Mouse (Mus musculus) macrophage (primary cell): ENCODE data around the gene Foxo6. TPM values are rescaled to one million over a fixed set of nuclear protein-coding genes. Genes with fewer than 3 reads are reported as not detected.

ENCODE experiments used
- H3K27ac ChIP-seq: fragments of 350-480 bp; formaldehyde crosslinking; 2 replicates; pipeline ENCODE4 v1.9.0; 2021
- H3K36me3 ChIP-seq: fragments of 350-480 bp; formaldehyde crosslinking; 2 replicates; pipeline ENCODE4 v1.9.0; 2021; ENCODE audit errors: inconsistent target
- H3K4me3 ChIP-seq: fragments of 350-480 bp; formaldehyde crosslinking; 2 replicates; pipeline ENCODE4 v1.9.0; 2021; ENCODE audit errors: inconsistent target
- H3K79me2 ChIP-seq: fragments of 350-480 bp; formaldehyde crosslinking; 2 replicates; pipeline ENCODE4 v1.9.0; 2021; ENCODE audit errors: inconsistent target
- WGBS: methylation state at CpG from one replicate; pipeline ENCODE4 v1.1.7; 2026; ENCODE audit warnings: inconsistent platforms; ENCODE audit not compliant: missing documents; 5-methylcytosine and 5-hydroxymethylcytosine counted together
- polyA plus RNA-seq: library from polyadenylated mRNA; stranded (reverse); fragments of 250-400 nt; gene quantifications from 3 replicates; pipeline ENCODE4 v1.2.4, GENCODE M21; 2018; ENCODE audit warnings: inconsistent platforms

Foxo6 gene
- polyA plus RNA-seq, 1 experiment from 2014 or later, result not detected

DNA sequence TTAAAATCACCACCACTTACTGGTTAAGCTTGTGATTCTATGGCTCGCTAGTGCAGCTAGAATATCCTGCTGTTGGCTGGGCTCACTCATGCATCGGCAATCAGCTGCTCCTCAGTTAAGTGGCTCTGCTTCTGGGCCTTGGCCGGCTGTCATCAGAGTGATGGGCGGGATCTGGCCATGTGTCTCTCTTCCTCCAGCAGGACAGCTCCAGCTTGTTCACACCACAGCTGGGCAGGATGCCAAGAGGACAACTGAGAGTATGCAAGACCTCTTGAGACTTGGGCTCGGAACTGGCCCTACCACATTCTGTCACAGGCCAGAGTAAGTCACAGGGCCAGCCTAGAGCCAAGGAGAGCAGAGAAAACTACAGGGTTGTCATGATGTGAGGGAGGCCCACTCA, 39.7 kb downstream of the Foxo6 start:
- WGBS, result 57% methylated on average over 5 of the region's 5 CpGs
- H3K4me3 ChIP-seq, result no peak overlapping the region
- no peak overlapping the region for H3K27ac ChIP-seq
- H3K79me2 ChIP-seq, result no peaks in the 10 kb centered on the region
- H3K36me3 ChIP-seq, result no peaks in the 10 kb centered on the region

DNA sequence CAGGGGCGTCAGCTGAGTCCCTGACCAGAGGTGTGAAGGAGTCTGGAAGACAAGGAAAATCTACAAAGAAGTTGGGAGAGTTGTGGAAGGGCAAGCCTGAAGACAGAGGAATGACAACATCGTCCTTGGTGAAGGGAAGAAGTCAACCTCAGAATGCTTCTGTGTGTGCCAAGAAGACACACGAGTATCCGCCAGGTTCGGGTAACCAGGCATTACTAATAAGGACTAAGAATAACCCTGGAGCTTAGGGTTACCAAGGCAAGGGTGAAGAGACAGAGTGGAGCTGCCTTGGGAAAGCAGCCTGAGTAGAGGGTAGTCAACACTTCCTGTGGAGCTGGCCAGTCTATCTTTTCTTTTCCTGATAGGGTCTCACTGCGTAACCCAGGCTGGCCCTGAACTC, 41.1 kb downstream of the Foxo6 start:
- Histone ChIP-seq H3K4me3 (no peak overlapping the region), H3K36me3 (no peaks in the 10 kb centered on the region), H3K27ac (no peak overlapping the region), H3K79me2 (no peaks in the 10 kb centered on the region)
- 93% methylated on average over 6 of the region's 6 CpGs for WGBS

DNA sequence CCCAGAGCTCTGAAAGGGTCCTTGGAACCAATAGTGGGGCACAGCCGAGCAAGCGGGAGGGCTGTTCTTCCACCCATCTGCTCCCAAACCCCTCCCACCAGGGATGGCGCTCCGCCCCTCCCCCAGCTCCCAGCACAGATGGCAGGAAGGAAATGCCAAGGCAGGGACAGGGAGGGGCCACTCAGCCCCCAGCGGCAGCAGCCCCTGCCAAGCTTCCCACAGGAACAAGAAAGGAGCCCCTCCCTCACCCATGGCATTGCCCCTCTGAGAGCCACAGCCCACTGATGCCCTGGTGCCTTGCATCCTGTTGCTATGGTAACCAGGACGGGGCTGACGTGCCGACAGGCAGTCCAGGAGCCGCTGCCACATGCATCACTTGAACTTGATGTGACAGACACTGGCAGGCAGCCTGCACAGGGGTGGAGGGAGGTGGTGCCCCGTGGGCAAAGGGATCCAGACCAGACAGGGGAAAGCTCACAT, 44.3 kb downstream of the Foxo6 start:
- no peaks in the 10 kb centered on the region for H3K36me3 ChIP-seq
- WGBS, result 3% methylated on average over 10 of the region's 10 CpGs
- H3K79me2 ChIP-seq, result no peaks in the 10 kb centered on the region
- H3K27ac ChIP-seq, result no peak overlapping the region
- H3K4me3 ChIP-seq, result no peak overlapping the region

DNA sequence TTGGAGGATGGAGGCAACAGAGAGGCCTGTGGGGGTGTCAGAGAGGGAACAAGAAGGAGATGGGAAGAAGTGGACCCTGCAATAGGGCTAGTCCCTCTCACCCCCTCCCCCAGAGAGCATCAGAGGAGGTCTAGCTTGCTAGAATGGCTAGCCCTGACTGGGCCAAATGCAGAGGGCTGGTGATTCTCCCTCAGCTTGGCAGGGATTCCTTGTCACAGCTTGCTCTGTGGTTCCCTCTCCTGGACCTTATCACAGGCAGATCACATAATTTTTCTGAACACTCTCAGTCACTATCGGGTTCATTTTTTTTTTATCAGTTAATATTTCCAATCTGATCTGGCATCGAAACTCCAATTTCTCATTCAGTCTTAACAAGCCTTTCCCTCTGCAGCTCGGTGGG, 46.0 kb downstream of the Foxo6 start:
- Histone ChIP-seq H3K4me3 (no peak overlapping the region), H3K79me2 (no peaks in the 10 kb centered on the region), H3K27ac (no peak overlapping the region), H3K36me3 (no peaks in the 10 kb centered on the region)
- WGBS, result 89% methylated on average over 3 of the region's 3 CpGs

DNA sequence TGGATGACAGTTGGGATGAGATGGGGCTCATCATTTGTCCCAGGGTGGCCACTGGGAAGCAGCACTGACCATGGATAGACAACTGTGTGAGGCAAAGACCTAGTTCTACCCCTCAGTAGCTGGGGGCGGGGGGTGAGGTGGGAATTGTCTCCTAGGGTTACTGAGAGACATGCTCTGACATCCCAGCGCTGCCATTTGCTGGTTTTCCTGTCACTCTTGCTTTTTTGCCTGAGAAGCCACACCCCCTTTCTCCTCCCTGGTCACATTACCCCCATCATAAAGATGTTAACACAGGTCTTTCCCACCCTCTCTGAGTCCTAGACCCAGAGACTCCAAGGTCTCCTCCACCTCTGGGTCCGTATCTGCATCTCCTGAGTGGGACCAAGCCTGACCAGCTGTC, 47.7 kb downstream of the Foxo6 start:
- 74% methylated on average over 3 of the region's 3 CpGs for WGBS

DNA sequence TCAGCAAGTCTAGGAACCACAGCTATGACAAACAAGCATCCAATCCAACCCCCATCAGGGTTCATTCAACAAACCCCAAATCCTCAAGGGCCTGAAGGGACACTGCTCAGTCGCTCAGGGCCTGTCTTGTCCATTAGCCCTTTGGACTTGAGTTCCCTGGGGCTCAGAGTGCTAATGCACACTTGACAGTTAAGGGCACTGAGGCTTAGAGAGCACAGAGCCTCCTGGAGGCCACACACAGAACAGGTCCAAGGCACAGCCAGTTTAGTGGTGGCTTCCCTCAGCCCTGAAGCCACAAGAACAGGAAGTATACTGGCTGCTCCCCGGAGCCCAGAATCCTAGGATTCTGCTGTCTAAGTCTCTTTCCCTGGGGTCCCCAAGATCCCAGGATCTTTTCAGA, 53.9 kb downstream of the Foxo6 start:
- no peaks in the 10 kb centered on the region for H3K36me3 ChIP-seq
- H3K4me3 ChIP-seq, result no peak overlapping the region
- H3K79me2 ChIP-seq, result no peaks in the 10 kb centered on the region
- no peak overlapping the region for H3K27ac ChIP-seq
- WGBS, result 26% methylated on average over 2 of the region's 2 CpGs

More for the DNA sequence above, 47.7 kb downstream of the Foxo6 start:
- no peak overlapping the region for H3K27ac ChIP-seq
- H3K4me3 ChIP-seq, result no peak overlapping the region
- H3K79me2 ChIP-seq, result no peaks in the 10 kb centered on the region
- H3K36me3 ChIP-seq, result no peaks in the 10 kb centered on the region

DNA sequence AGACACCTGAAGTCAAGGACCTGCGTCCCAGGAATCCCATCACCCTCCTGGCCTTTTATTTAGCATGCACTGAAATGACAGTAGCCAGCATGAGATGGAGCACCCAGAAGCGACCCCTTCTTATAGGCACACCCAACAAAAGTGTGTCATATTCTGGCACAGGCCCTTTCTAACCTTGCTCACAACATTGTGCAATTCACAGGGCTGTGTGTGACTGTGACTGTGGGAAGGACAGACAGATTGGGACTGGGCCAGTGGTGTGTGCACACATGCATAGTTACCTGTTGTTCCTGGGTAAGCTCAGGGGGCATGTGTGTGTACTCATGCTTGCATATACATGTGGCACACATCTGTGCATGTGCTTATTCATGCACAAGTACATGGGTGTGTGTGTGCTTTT, 54.6 kb downstream of the Foxo6 start:
- 85% methylated on average over 2 of the region's 2 CpGs for WGBS
- Histone ChIP-seq H3K36me3 (no peaks in the 10 kb centered on the region), H3K27ac (no peak overlapping the region), H3K4me3 (no peak overlapping the region), H3K79me2 (no peaks in the 10 kb centered on the region)

DNA sequence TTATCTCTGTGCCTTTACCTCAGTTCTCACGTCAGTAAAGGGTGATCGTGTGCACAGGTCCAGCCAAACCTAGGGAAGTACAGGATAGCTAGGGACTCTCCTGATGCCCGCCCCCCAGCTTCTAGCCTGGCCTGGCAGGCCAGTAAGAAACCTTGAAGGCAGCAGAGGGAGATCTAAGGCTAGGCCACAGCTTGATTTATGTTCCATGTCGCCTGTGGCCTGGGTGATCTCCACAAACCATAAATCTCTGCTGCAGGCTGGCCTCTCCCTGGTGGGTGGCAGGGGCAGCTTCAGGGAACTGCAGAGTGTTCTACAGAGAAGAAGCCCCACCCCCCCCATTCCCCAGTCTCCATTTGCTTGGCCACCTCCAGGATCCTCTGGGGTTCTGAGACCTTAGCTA, 55.2 kb downstream of the Foxo6 start:
- 76% methylated on average over 4 of the region's 4 CpGs for WGBS
- no peaks in the 10 kb centered on the region for H3K79me2 ChIP-seq
- no peak overlapping the region for H3K27ac ChIP-seq
- no peaks in the 10 kb centered on the region for H3K36me3 ChIP-seq
- no peak overlapping the region for H3K4me3 ChIP-seq

DNA sequence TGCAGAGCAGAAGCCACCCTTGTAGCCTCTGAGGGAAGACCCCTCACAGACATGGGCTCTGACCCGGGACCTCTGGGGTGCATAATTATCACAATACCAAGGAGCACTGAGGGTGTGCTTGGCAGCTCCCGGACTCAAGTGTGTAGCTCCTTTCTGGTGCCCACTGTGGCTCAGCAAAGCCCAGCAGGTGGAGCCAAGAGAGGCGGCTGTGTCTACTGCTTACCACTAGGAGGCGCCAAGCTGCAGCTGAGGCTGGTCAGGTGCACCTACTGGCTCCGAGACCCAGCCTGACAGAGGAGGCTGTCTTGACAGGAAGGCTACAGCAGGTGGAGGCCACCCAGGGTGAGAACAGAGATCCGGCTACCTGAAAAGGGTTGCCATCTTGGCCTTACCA, 56.9 kb downstream of the Foxo6 start:
- no peak overlapping the region for H3K4me3 ChIP-seq
- no peaks in the 10 kb centered on the region for H3K36me3 ChIP-seq
- WGBS, result 20% methylated on average over 6 of the region's 6 CpGs

DNA sequence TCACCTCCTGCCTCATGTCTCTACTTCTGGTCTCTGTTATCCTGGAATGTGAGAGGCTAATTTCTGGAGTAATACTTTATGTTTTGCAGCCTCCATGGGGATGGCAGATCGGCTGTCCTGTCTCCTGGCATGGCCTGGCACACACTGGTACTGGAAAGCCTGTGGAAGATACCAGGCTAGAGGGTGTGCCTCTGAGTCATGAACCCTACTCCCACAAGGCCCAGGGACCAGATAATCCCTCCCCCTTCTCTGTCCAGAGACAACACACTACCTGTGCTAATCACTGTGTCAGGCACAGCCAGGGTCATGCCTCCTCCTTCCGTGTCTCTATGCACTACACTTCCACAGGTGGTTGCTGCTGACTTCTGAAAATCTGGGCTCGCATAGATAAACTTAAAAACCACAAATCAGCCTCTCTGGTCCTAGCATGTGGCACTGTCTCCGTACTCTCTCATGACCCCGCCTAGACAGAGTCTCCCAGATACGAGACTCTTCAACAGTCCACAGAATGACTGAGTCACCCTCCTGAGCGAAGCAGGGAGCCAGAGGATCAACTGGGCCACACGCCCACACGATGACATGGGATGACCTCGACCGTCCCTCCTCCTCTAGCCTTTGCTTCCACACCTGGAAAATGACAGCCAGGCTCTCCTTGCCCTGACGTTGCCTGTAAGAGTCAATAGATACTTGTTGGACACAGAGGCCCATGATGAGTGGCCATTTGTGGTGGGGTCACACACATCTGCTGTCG, 57.5 kb downstream of the Foxo6 start:
- Histone ChIP-seq H3K36me3 (no peaks in the 10 kb centered on the region), H3K27ac (no peak overlapping the region), H3K4me3 (no peak overlapping the region), H3K79me2 (no peaks in the 10 kb centered on the region)
- WGBS, result 82% methylated on average over 13 of the region's 13 CpGs

More for the DNA sequence above, 56.9 kb downstream of the Foxo6 start:
- Histone ChIP-seq H3K27ac (no peak overlapping the region), H3K79me2 (no peaks in the 10 kb centered on the region)

DNA sequence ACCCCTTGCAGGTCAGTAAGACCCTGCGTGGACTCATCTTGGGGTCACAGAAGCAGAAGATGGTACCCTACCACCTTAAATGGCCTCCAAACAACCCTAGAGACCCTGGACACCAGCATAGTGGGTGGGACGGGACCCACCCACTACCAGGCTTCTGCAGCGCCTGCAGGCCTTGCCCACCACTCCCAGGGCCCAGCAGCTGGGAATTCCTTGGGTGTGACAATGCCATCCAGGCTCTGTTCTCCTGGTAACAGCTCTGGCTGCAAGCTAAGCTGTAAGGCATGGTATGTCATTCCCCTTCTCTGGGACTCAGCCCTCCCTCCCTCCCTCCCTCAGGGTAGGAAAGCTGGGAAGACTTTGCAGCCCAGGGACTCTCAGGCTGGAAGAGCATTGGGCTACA, 58.5 kb downstream of the Foxo6 start:
- no peaks in the 10 kb centered on the region for H3K79me2 ChIP-seq
- WGBS, result 100% methylated on average over 3 of the region's 3 CpGs
- no peak overlapping the region for H3K27ac ChIP-seq
- no peaks in the 10 kb centered on the region for H3K36me3 ChIP-seq
- H3K4me3 ChIP-seq, result no peak overlapping the region

DNA sequence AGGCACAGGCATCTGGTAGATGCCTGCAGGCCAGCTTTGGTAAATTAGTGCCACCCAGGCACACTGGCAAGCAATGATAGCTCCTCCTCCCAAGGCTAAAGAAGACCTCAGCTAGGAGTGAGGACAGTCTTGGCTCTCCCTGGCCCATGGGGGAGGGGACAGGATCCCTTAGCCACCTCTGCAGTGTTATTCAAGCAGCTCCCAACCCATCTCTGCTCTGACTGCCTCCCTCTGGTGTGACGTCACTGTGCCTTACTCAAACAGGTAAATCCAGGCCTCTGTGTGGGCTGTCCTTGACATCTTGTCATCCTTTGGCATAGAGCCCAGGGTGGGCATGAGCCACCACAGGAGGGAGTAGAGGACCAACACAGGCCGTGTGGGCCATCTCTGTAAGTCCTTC, 59.9 kb downstream of the Foxo6 start:
- Histone ChIP-seq H3K79me2 (no peaks in the 10 kb centered on the region), H3K36me3 (no peaks in the 10 kb centered on the region), H3K27ac (no peak overlapping the region), H3K4me3 (no peak overlapping the region)
- WGBS, result 74% methylated on average over 2 of the region's 2 CpGs

DNA sequence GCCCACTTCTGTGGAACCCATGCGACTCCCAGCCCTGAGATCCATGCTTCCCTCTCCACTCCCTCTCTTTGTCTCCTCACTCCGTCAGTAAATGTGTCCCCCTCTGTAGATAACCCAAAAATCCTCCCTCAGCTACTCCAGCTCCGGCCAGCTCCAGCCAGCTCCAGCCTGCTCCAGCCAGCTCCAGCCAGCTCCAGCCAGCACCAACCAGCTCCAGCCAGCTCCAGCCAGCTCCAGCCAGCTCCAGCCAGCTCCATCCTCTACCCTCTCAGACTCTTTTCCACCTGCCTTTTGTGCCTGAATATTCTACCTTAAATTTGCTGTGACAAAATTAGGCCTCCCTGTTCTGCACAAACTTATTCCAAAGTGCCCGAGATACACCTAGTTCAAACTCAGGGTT, 60.5 kb downstream of the Foxo6 start:
- H3K36me3 ChIP-seq, result no peaks in the 10 kb centered on the region
- H3K27ac ChIP-seq, result no peak overlapping the region
- WGBS, result 95% methylated on average over 4 of the region's 4 CpGs
- H3K79me2 ChIP-seq, result no peaks in the 10 kb centered on the region
- H3K4me3 ChIP-seq, result no peak overlapping the region

DNA sequence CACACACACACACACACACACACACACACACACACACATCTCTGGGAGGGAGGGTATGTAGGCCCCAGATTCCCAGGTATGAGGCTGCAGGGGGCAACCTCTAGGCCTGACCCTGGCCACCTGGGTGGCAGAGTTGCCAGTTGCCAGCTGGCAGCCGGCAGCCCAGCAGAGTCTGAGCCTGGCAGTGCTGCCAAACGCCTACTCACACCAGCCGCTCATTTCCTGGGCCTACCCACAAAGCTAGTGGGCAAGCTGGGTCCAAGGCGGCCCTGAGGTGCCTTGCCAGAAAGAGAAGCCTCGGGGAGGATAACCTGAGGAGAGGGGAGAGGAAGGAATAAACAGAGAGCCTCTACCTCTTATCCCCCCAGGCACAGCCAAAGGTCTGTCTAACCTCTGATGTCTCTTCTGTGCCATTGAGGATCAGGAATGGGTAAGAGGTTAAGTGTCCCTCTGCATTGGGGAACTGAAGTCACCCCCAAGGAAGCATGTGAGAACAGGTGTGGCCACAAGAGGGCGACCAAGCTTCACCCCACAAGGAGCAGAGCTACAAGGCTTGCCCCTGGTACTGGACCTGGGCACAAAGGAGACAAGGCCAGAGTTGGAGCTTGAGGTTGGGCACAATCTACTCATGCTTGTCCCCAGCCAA, 61.9 kb downstream of the Foxo6 start:
- Histone ChIP-seq H3K27ac (no peak overlapping the region), H3K36me3 (no peaks in the 10 kb centered on the region), H3K4me3 (no peak overlapping the region), H3K79me2 (no peaks in the 10 kb centered on the region)
- WGBS, result 25% methylated on average over 6 of the region's 6 CpGs

DNA sequence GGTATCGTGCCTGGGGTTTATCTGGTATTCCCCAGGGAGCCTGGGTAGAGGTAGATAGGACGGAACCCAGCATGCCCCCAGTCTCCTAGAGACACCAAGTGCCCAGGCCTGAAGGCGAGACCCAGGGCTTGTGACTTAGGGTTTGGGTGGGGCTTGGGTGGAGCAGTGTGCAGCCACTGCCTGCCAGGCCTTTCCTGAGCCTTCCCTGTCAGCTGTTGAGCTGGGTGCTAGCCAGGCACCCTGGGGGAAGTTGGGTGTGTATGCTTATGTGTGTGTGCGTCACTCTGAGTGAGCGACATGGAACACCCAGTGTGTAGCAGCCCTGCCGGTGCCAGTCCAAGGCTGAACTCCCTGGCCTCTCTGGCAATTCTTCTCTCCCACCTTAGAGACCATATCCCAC, 63.3 kb downstream of the Foxo6 start:
- no peaks in the 10 kb centered on the region for H3K36me3 ChIP-seq
- 70% methylated on average over 6 of the region's 6 CpGs for WGBS
- no peak overlapping the region for H3K27ac ChIP-seq
- H3K79me2 ChIP-seq, result no peaks in the 10 kb centered on the region
- no peak overlapping the region for H3K4me3 ChIP-seq
